Mouse (Mus musculus) CD4-positive helper T cell, adult 2 months (primary cell): ENCODE data around the gene Gdpd1.
"Not testable (repeated sequence)": the region's sequence is repeated elsewhere in the genome, so short reads cannot be mapped to it uniquely, and the experiment has no call there.

Experiments used
- DNase-seq: peaks from one replicate; pipeline ENCODE4 v3.0.0-alpha.2; 2012; ENCODE audit warnings: low read depth, missing footprints, low spot score

Gdpd1 gene

GRCm38 (mm10) chr11:87073866-87074440, at the start of gene Gdpd1:
Gdpd1 (minus strand) TSS chr11:87074062.
- peak; percentile 84 for DNase-seq

- no peak for DNase-seq
Observed at GRCm38 (mm10) chr11:87121864-87122263, 48.0 kb upstream of the Gdpd1 start.

DNA sequence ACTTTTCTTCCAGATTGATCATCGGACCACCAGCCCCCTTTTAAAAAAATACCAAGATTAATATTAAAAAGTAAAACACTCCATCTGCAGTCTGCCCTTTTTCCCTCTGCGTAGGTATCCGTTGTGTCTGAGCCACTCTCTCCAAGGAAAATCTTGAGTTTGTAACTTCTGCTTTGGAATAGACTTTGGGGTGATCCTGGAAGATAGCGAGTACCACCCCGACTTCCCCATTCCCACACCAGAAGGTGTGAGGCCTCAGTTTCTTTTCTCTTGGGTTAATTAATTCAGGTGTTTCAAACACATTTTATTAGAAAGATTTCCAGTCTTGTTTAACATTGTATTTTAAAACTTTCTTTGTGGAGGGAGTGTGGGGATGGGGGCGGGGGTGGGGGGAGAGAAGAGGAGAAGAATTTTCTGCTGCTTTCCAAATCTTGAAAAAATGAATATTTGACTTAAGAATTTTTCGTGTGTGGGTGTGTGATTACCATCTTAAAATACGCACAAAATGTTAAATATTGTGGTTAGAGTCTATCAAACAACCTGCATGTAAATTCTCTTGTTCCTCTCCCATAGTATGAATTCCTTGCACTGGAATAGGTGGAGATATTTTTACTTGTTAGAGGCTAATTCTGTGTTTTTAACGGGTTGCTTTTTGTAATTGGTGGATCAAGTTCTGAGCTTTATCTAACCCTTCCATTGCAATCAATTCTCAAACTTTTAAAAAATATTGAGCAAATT, 36.5 kb upstream of the Gdpd1 start:
- no peak for DNase-seq

DNA sequence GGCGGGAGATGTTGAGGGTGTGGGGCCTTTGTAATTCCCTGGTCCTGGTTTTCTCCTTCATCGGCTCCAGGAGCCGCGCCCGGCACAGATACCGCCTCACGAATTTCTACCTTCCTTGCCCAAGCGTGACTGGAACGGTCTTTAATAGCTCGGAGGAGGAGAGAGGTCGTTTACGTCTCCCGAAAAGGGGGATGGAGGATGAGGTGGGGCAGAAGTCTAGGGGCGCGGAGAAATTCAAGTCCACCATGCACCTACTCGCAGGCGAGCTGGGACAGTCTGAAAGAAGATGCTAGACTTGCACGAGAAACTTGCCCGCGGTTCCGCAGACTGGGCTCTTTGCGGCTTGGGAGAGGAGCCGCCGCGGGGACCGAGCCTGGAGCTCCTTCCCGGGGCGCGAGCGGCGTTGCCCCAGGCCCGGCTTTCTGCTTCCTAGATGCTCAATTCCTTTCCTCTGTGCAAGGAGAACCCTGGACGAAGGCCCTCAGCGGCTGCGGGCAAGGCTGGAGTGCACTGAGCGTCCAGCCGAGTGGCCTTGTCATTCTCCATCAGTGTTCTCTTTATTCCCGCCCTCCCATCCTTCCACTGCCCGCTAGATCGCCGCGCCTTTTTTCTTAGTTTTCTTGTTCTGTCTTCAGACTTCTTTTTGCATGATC, 35.8 kb upstream of the Gdpd1 start:
- no peak for DNase-seq

DNA sequence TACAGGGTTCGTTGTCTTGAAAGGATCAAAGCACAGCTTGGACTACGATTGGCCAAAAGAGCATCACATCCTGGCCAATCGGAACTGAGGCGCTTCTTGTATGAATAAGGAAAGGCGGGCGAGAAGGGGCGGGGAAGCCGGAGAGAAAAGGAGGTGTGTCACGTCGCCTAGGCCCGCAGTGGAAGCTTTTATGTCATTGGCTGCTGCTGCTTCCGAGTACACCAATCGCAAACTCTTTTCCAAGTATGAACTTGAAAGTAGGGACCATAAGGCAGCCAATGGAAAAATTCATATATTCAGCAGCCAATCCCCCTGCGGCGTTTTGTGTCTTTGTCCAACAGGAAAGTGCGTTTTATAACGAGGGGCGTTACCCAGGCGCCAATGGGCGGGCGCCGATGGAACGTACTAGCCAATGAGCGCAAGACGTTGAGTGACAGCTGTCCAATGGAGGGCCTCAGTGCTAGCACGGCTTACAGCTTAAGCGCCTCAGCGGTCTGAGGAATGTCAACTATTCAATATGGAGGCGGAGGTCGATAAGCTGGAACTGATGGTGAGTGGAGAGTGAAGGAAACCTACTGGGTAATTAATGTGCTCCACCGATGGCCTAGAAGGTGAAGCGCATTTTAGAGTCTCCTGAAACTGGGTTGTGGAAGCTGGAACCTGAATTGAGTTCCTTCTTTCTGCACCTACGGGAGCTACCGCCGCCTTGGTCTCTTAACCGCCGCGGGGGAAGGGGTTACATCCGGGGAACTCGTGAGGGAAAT, 35.1 kb upstream of the Gdpd1 start, which contains the start of gene Ska2:
Ska2 (plus strand) TSS at position 480 of the 764 bp plus-strand sequence.
- peak; percentile 100 for DNase-seq

- DNase-seq = no peak
Observed at GRCm38 (mm10) chr11:87108409-87108754, 34.5 kb upstream of the Gdpd1 start, which contains the start of gene Prr11. Prr11 (minus strand) TSS chr11:87108708.

DNA sequence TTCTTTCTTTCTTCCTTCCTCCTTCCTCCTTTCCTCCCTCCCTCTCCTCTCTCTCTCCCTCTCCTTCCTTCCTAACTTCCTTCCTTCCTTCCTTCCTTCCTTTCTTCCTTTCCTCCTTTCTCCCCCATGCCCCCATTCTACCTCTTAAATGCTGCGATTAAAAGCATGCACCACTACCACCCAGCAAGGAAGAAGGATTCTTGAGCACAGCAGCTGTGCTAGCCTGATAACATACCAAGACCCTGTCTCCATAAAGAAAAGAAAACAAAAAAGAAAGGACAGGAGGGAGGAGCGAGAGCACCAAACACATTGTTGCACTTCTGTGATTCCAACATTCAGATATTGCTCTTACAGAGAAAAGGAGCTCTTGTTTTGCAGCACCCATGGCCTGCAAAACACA, 13.3 kb upstream of the Gdpd1 start:
- no peak for DNase-seq

DNA sequence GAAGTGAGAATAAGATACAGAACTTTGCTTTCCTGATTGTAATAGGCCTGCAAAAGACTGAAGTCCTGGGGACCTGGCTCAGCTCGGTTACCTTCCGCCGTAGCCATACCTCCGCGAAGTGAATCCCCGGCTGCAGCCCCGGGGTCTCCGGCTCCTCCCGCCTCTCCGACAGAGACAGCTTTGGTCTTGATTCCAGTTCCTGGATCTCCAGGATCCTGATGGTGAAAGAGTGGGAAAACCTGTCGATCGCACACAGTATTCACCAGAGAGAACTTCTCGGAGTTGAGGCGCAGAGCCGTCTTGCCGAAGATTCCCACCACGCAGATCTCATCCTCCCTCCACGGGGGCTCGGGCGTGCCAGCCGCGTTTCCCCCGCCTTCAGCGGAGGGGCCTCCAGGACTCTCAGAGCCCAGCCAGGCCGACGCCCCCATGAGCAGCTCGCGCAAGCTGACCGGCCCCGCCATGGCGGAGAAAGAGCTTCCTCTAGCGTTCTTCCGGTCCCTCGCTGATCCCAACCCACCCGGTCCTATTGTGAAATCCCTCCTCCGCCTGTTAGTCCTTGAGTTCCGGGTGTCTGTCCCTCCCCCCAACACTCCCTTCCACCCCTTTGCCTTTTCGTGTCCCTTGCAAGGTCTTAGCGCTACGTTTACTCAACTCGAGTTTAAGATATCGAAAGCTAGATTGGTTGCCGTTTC, 12.6 kb upstream of the Gdpd1 start, which contains the start of gene Smg8:
Smg8 (minus strand) TSS at position 485 of the 695 bp plus-strand sequence.
- DNase-seq = peak; percentile 87

- no peak for DNase-seq
Observed at GRCm38 (mm10) chr11:87085461-87085860, 11.6 kb upstream of the Gdpd1 start.

- no peak for DNase-seq
Observed at GRCm38 (mm10) chr11:87083712-87084111, 9.8 kb upstream of the Gdpd1 start.

GRCm38 (mm10) chr11:87073343-87073865, 458 bp downstream of the Gdpd1 start:
- peak; percentile 38 for DNase-seq

- DNase-seq = no peak
Observed at GRCm38 (mm10) chr11:87062087-87062486, 11.8 kb downstream of the Gdpd1 start.

DNA sequence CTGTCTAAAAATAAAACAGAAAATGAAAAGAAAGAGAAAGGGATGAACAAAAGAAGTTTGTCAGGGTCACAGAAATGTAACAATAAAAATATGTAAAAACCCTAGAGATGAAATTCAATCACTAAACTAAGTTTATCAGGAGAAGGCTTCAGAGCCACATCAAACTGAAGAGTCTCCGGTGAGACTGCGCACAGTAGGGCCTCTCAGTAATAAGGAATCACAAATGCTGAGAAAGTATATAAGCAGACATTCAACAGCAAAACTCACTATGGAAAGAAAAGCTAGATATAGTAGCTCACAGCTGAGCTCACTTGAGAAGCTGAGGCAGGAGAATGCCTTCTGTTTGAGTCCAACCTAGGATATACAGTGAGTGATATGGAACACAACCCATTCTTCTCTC, 13.5 kb downstream of the Gdpd1 start:
- DNase-seq = no peak

DNA sequence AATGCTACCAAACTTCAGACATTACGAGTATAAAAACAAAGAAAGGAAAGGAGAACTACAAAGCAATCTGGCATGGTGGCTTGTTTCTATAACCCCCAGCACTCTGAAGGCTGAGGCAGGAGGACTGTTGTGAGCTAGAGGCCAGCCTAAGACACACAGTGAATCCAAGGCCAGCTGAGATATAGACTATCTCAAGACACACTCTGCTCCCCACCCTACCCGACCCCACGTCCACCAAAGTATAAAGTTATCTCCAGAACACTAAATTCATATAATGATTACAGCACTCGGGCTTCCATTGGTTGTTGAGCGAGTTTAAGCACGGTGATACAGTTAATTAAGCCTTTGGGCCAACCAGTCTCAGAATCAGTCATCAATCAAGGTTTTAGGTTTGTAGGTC, 17.6 kb downstream of the Gdpd1 start:
- DNase-seq = no peak

GRCm38 (mm10) chr11:87048900-87049299, 25.0 kb downstream of the Gdpd1 start:
- DNase-seq = not testable (repeated sequence)

DNA sequence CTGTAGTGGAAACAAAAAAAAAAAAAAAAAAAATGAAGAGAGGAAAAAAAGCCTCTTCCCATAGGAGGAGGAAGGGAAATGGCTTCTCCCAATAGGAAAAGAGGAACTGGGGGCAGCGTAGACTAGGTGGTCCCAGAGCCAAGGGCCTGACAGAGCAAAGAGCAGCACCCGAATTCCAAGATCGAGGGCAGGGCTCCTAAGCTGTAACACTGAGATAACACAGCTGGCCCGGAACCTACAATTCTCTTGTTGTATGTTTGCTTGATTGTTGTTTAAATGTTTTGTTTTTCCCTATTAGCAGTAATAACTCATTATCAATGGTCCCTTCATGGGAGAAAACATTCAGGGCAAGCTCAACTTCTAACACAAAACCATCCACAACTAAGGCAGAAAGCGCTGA, 26.9 kb downstream of the Gdpd1 start:
- no peak for DNase-seq

DNA sequence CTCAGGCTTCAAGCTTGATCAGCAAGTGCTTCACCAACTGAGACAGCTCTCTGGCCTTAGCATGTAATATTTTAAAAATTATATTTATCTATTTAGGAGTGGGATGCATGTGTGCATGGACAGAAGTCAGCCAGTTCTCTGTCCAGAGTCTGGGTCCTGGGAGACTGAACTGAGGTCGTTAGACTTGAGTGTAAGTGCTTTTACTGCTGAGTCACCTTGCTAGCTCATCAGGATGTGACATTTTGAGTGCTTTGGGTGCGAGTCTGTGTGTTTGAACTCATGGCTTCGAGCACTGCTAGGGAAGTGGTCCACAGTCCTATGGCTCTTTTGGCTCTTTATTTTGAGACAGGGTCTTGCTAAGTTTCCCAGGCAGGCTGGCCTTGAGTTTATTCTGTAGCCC, 30.8 kb downstream of the Gdpd1 start:
- no peak for DNase-seq

- no peak for DNase-seq
Observed at GRCm38 (mm10) chr11:87039307-87039963, 34.4 kb downstream of the Gdpd1 start.

DNA sequence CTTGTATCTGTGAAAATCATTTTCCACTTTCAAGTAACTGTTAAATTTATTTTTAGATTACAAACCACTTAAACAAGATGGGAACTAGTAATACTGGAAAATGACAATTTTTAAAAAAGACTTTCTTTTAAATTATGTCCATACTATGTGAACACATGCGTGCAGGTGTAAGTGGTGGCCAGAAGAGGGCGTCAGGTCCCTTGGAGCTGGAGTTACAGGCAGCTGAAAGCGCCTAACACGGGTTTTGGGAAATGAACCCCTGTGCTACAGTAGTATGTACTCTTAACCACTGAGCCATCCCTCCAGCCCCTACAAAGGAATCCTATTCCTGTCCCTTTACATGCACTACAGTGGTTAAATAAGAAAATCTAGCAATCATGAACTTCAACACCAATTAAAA, 37.7 kb downstream of the Gdpd1 start:
- DNase-seq = no peak

DNA sequence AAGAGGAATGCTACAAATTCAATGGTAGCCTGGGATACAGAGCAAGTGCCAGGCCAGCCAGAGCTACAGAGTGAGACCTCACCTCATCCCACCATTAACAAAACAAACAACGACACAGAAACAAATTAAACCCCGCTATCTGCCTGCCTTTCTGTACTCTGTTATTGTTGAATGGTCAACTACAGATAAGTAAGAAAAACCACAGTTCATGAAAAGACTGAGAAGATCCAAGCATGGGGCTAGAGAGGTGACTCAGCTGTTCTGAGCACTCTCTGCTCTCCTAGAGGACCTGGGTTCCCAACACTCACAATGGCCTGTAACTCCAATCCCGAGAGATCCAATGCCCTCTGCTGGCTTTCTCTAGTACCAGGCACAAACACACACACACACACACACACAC, 45.6 kb downstream of the Gdpd1 start:
- no peak for DNase-seq
